Mouse (Mus musculus) stomach, embryonic 16.5 days (tissue): Measurements from ENCODE around the gene Dchs2. TPM values are rescaled to one million over a fixed set of nuclear protein-coding genes. Genes with fewer than 3 reads are reported as not detected.

ENCODE experiments used
- ATAC-seq: fragments of 200-750 bp; cut with Nextera tagmentation; 2 replicates; pipeline ENCODE4 v1.8.0; 2017; ENCODE audit warnings: moderate number of reproducible peaks, moderate TSS enrichment; ENCODE audit not compliant: insufficient read depth, low FRiP score
- H3K27ac ChIP-seq: fragments of 300-500 bp; sonication (generic); 2 replicates; pipeline ENCODE4 v1.5.1; 2014; ENCODE audit warnings: low read length
- H3K27me3 ChIP-seq: fragments of 300-500 bp; sonication (generic); 2 replicates; pipeline ENCODE4 v1.6.1; 2014; ENCODE audit warnings: low read length, control low read depth, mixed read lengths; ENCODE audit not compliant: control insufficient read depth, insufficient read depth
- H3K36me3 ChIP-seq: fragments of 300-500 bp; sonication (generic); 2 replicates; pipeline ENCODE4 v1.6.1; 2014; ENCODE audit warnings: low read length; ENCODE audit not compliant: control insufficient read depth, insufficient read depth
- H3K4me1 ChIP-seq: fragments of 300-500 bp; sonication (generic); 2 replicates; pipeline ENCODE4 v1.6.1; 2014; ENCODE audit warnings: low read length, control low read depth, mixed read lengths; ENCODE audit not compliant: control insufficient read depth, insufficient read depth
- H3K4me2 ChIP-seq: fragments of 300-500 bp; sonication (generic); 2 replicates; pipeline ENCODE4 v1.6.1; 2014; ENCODE audit warnings: low read depth, low read length, mixed read lengths
- H3K4me3 ChIP-seq: fragments of 300-500 bp; sonication (generic); replicated peaks from 2 replicates; pipeline ENCODE4 v1.5.1; 2014; ENCODE audit warnings: mild to moderate bottlenecking, low read length
- H3K9ac ChIP-seq: fragments of 300-500 bp; sonication (generic); 2 replicates; pipeline ENCODE4 v1.6.1; 2014; ENCODE audit warnings: low read length
- H3K9me3 ChIP-seq: fragments of 300-500 bp; sonication (generic); replicated peaks from 2 replicates; pipeline ENCODE4 v1.6.1; 2016; ENCODE audit warnings: low read length, control low read depth; ENCODE audit not compliant: control insufficient read depth
- WGBS: fragments of 180-500 bp; shearing (Covaris S2); extraction: QIAGEN DNeasy Blood & Tissue Kit; methylation state at CpG from one replicate; pipeline ENCODE4 v1.1.7; 2014; 5-methylcytosine and 5-hydroxymethylcytosine counted together
- polyA plus RNA-seq: library from polyadenylated mRNA; unstranded; fragments of >200 nt; fragmentation: Nextera tagmentation; extraction: Ambion mirVana; gene quantifications from 2 replicates; pipeline ENCODE4 v1.2.1, GENCODE M21; 2015

The Dchs2 gene
- polyA plus RNA-seq, 1 experiment from 2014 or later = 0.62 TPM

- H3K4me2 ChIP-seq = no peak overlapping the region
- H3K27me3 ChIP-seq = no peaks in the 10 kb centered on the region
- H3K9me3 ChIP-seq = no peaks in the 10 kb centered on the region
- H3K9ac ChIP-seq = no peak overlapping the region
- H3K36me3 ChIP-seq = no peaks in the 10 kb centered on the region
- WGBS = 65% methylated on average over 7 of the region's 7 CpGs
- H3K27ac ChIP-seq = no peak overlapping the region
- H3K4me3 ChIP-seq = no peak overlapping the region
- no peak for ATAC-seq
- no peaks in the 10 kb centered on the region for H3K4me1 ChIP-seq
Measured at GRCm38 (mm10) chr3:83251899-83252298, 124.2 kb downstream of the Dchs2 start.

GRCm38 (mm10) chr3:83259421-83259820, 131.7 kb downstream of the Dchs2 start:
- no peak overlapping the region for H3K4me3 ChIP-seq
- 51% methylated on average over 4 of the region's 4 CpGs for WGBS
- no peaks in the 10 kb centered on the region for H3K36me3 ChIP-seq
- no peaks in the 10 kb centered on the region for H3K9me3 ChIP-seq
- H3K27me3 ChIP-seq = no peaks in the 10 kb centered on the region
- H3K9ac ChIP-seq = no peak overlapping the region
- H3K4me1 ChIP-seq = no peaks in the 10 kb centered on the region
- no peak overlapping the region for H3K27ac ChIP-seq
- ATAC-seq = no peak
- no peak overlapping the region for H3K4me2 ChIP-seq

- H3K27me3 ChIP-seq = no peaks in the 10 kb centered on the region
- no peak overlapping the region for H3K9ac ChIP-seq
- no peaks in the 10 kb centered on the region for H3K36me3 ChIP-seq
- H3K27ac ChIP-seq = no peak overlapping the region
- no peaks in the 10 kb centered on the region for H3K9me3 ChIP-seq
- no peaks in the 10 kb centered on the region for H3K4me1 ChIP-seq
- no peak for ATAC-seq
- H3K4me3 ChIP-seq = no peak overlapping the region
- 64% methylated on average over 4 of the region's 4 CpGs for WGBS
- H3K4me2 ChIP-seq = no peak overlapping the region
Measured at GRCm38 (mm10) chr3:83266009-83266408, 138.3 kb downstream of the Dchs2 start.

- no peaks in the 10 kb centered on the region for H3K36me3 ChIP-seq
- H3K4me2 ChIP-seq = no peak overlapping the region
- no peaks in the 10 kb centered on the region for H3K27me3 ChIP-seq
- WGBS = 80% methylated on average over 14 of the region's 14 CpGs
- H3K9ac ChIP-seq = no peak overlapping the region
- H3K9me3 ChIP-seq = no peaks in the 10 kb centered on the region
- no peaks in the 10 kb centered on the region; the same call in 1 of the 2 replicates for H3K4me1 ChIP-seq
- no peak overlapping the region for H3K27ac ChIP-seq
- no peak overlapping the region for H3K4me3 ChIP-seq
- no peak for ATAC-seq
Measured at GRCm38 (mm10) chr3:83270228-83270627, 142.5 kb downstream of the Dchs2 start.

GRCm38 (mm10) chr3:83270982-83271381, 143.2 kb downstream of the Dchs2 start:
- Histone ChIP-seq H3K36me3 (no peaks in the 10 kb centered on the region), H3K9ac (no peak overlapping the region), H3K9me3 (no peaks in the 10 kb centered on the region), H3K27ac (no peak overlapping the region), H3K27me3 (no peaks in the 10 kb centered on the region), H3K4me1 (no peaks in the 10 kb centered on the region; the same call in 1 of the 2 replicates), H3K4me3 (no peak overlapping the region), H3K4me2 (no peak overlapping the region)
- no peak for ATAC-seq
- 59% methylated on average over 9 of the region's 9 CpGs for WGBS

- Histone ChIP-seq H3K9ac (no peak overlapping the region), H3K27ac (no peak overlapping the region), H3K36me3 (no peaks in the 10 kb centered on the region), H3K4me3 (peak overlapping the region; percentile 20; the same call in 1 of the 2 replicates), H3K9me3 (no peaks in the 10 kb centered on the region), H3K4me1 (no peaks in the 10 kb centered on the region; the same call in 1 of the 2 replicates), H3K27me3 (no peaks in the 10 kb centered on the region), H3K4me2 (peak overlapping the region; percentile 45)
- peak; percentile 25; the same call in 1 of the 2 replicates for ATAC-seq
- WGBS = 39% methylated on average over 19 of the region's 19 CpGs
Measured at GRCm38 (mm10) chr3:83273555-83274244, 146.0 kb downstream of the Dchs2 start.

- WGBS = 52% methylated on average over 5 of the region's 5 CpGs
- no peak for ATAC-seq
- Histone ChIP-seq H3K4me2 (no peak overlapping the region), H3K36me3 (no peaks in the 10 kb centered on the region), H3K9ac (no peak overlapping the region), H3K4me3 (no peak overlapping the region), H3K27ac (no peak overlapping the region), H3K9me3 (no peaks in the 10 kb centered on the region), H3K4me1 (no peaks in the 10 kb centered on the region; the same call in 1 of the 2 replicates), H3K27me3 (no peaks in the 10 kb centered on the region)
Measured at GRCm38 (mm10) chr3:83275703-83276102, 148.0 kb downstream of the Dchs2 start.

GRCm38 (mm10) chr3:83283882-83284281, 156.1 kb downstream of the Dchs2 start:
- Histone ChIP-seq H3K4me3 (no peak overlapping the region), H3K36me3 (no peaks in the 10 kb centered on the region), H3K4me1 (peaks cover 3% of the 10 kb centered on the region; the same call in 1 of the 2 replicates), H3K27ac (no peak overlapping the region), H3K4me2 (no peak overlapping the region), H3K27me3 (no peaks in the 10 kb centered on the region), H3K9me3 (no peaks in the 10 kb centered on the region), H3K9ac (no peak overlapping the region)
- WGBS = 41% methylated on average over 1 of the region's 1 CpGs
- ATAC-seq = no peak

GRCm38 (mm10) chr3:83286975-83287405, 159.2 kb downstream of the Dchs2 start:
- Histone ChIP-seq H3K9me3 (no peaks in the 10 kb centered on the region), H3K27me3 (no peaks in the 10 kb centered on the region), H3K27ac (peak overlapping the region; percentile 62; the same call in 1 of the 2 replicates), H3K4me3 (peak overlapping the region; percentile 47), H3K4me2 (peak overlapping the region; percentile 66), H3K9ac (peak overlapping the region; percentile 69), H3K36me3 (no peaks in the 10 kb centered on the region), H3K4me1 (peaks cover 3% of the 10 kb centered on the region; the same call in 1 of the 2 replicates)
- 5% methylated on average over 11 of the region's 11 CpGs for WGBS
- peak; percentile 77; the same call in 1 of the 2 replicates for ATAC-seq
